Mouse (Mus musculus) R1 (cell line): ENCODE measurements around the gene Lctl.

Experiments used
- DNase-seq: peaks from one replicate; pipeline ENCODE4 v3.0.0-alpha.2; 2018; ENCODE audit warnings: low read depth, low spot score

The Lctl gene

DNA sequence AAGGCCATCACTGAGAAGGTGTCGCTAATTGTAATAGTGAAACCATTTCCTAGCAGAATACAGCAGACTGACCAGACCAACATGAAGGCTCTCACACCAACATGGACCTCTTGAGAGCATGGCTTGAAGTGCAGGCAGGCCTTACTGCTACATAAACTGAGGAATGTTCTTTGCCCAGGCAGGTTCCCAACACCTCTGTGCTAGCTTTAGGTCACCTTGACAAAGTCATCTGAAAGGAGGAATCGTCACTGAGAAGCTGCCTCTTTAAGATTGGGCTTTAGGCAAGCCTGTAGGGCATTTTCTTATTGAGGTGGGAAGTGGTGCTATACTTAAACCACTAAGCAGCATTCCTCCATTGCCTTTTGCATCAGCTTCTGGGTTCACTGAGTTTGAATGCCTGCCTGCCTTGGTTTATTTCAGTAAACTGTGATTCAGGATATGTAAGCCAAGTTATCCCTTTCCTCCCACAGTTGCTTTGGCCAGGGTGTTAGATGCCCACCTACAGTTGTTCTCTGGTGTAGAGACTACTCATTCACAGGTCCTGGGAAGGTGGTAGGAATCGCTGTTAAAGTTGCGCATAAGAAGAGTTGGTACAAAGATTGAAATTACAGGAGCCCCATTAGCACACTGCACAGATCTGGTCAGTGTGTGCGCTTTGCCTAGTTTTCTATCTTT is 67.4 kb downstream of the Lctl start:
- DNase-seq: peak; percentile 76
